27 mouse cellular contexts compared by ENCODE assay signal in genomic region chr8:10303061-10303460, GRCm38 (mm10).
DNase-seq lines count a peak whose midpoint lies in the region; ATAC-seq and TF ChIP-seq lines count a peak whose summit lies in the region.
"Had no signal": no experiment of that assay in that cellular context is flagged by ENCODE, and none has a peak within 500 bp of the region (broad histone marks: within the 10 kb centered on the region; RNA-seq: fewer than 3 reads in every experiment).

No protein-coding gene starts in this region.

- H3K27ac ChIP-seq in forebrain, embryonic 14.5 days (ENCODE audit: low read depth, low read length), result no peak overlapping the region
- no peak overlapping the region for H3K27ac ChIP-seq in forebrain, embryonic 12.5 days
- H3K27ac ChIP-seq in heart, adult 2 months, result no peak overlapping the region
- H3K27ac ChIP-seq in olfactory bulb, adult 2 months (ENCODE audit: insufficient read depth, low read depth, low read length), result peak overlapping the region; percentile 20; the same call in 1 of the 2 replicates
- H3K27ac ChIP-seq: embryonic facial prominence, embryonic 10.5 days; embryonic facial prominence, embryonic 13.5 days; gastrocnemius, adult 2 months; heart, embryonic 10.5 days; heart, embryonic 13.5 days had no signal

- H3K36me3 ChIP-seq in forebrain, embryonic 14.5 days (ENCODE audit: control insufficient read depth, insufficient read depth, low read length), result no peaks in the 10 kb centered on the region
- H3K36me3 ChIP-seq in forebrain, embryonic 12.5 days (replicated peaks), result no peaks in the 10 kb centered on the region
- H3K36me3 ChIP-seq in heart, adult 2 months (ENCODE audit: control insufficient read depth, insufficient read depth, low read length), result no peaks in the 10 kb centered on the region
- H3K36me3 ChIP-seq: embryonic facial prominence, embryonic 10.5 days; embryonic facial prominence, embryonic 13.5 days; heart, embryonic 10.5 days; heart, embryonic 13.5 days had no signal

- ATAC-seq in forebrain, embryonic 14.5 days, result 0 out of 2 replicates have a peak, but pooled peaks have one; percentile 44
- ATAC-seq in forebrain, embryonic 12.5 days (ENCODE audit: low FRiP score), result no peak
- ATAC-seq: CD4-positive, CD25-positive, alpha-beta regulatory T cell, adult 4 months; intestine, postnatal 0 days had no signal

- TF ChIP-seq CTCF in heart, adult 2 months (IDR thresholded peaks at IDR 0.05), result no peak
- TF ChIP-seq CTCF in olfactory bulb, adult 2 months (IDR thresholded peaks at IDR 0.05; ENCODE audit: insufficient read depth, low read depth, low read length), result no peak

- TF ChIP-seq POLR2A in heart, adult 2 months (IDR thresholded peaks at IDR 0.05; ENCODE audit: insufficient read depth, low read depth, low read length), result no peak
- TF ChIP-seq POLR2A in olfactory bulb, adult 2 months (IDR thresholded peaks at IDR 0.05; ENCODE audit: insufficient read depth, low read depth, low read length), result no peak

- H3K4me3 ChIP-seq in forebrain, embryonic 14.5 days (ENCODE audit: low read depth, low read length), result no peak overlapping the region
- no peak overlapping the region for H3K4me3 ChIP-seq in forebrain, embryonic 12.5 days (replicated peaks)
- no peak overlapping the region for H3K4me3 ChIP-seq in heart, adult 2 months
- H3K4me3 ChIP-seq in olfactory bulb, adult 2 months (ENCODE audit: insufficient read depth, low read depth, low read length), result no peak overlapping the region
- H3K4me3 ChIP-seq: embryonic facial prominence, embryonic 10.5 days; embryonic facial prominence, embryonic 13.5 days; erythroblast, embryonic 14.5 days; gastrocnemius, adult 2 months; heart, embryonic 10.5 days; heart, embryonic 13.5 days had no signal

- intact Hi-C loops in heart, adult 2 months (cut with DNase I), result no loop called here
- intact Hi-C loops in left cerebral cortex, postnatal 4 days (cut with DNase I), result no loop called here
- intact Hi-C loops in left cerebral cortex, postnatal 25 days (cut with DNase I), result loop anchor here (5.0 kb wide), 1 partner anchor 326 kb away; the partner anchor contains the start of genes Abhd13 and Lig4

- H3K9me3 ChIP-seq in forebrain, embryonic 14.5 days (replicated peaks; ENCODE audit: control insufficient read depth, low read length), result no peaks in the 10 kb centered on the region
- no peaks in the 10 kb centered on the region for H3K9me3 ChIP-seq in forebrain, embryonic 12.5 days
- H3K9me3 ChIP-seq: embryonic facial prominence, embryonic 10.5 days; embryonic facial prominence, embryonic 13.5 days; heart, embryonic 10.5 days; heart, embryonic 13.5 days had no signal

- H3K27me3 ChIP-seq in forebrain, embryonic 14.5 days (replicated peaks; ENCODE audit: control insufficient read depth, insufficient read depth, low read length), result no peaks in the 10 kb centered on the region
- no peaks in the 10 kb centered on the region for H3K27me3 ChIP-seq in forebrain, embryonic 12.5 days
- H3K27me3 ChIP-seq in heart, adult 2 months (ENCODE audit: control insufficient read depth, insufficient read depth, low read length), result no peaks in the 10 kb centered on the region
- H3K27me3 ChIP-seq: embryonic facial prominence, embryonic 13.5 days; heart, embryonic 13.5 days had no signal

- H3K4me1 ChIP-seq in forebrain, embryonic 14.5 days (ENCODE audit: control insufficient read depth, insufficient read depth, low read length), result 0 out of 2 replicates have a peak, but pooled peaks cover 3% of the 10 kb centered on the region
- H3K4me1 ChIP-seq in forebrain, embryonic 12.5 days, result no peaks in the 10 kb centered on the region; the same call in 1 of the 2 replicates
- no peaks in the 10 kb centered on the region for H3K4me1 ChIP-seq in heart, adult 2 months (ENCODE audit: control insufficient read depth, insufficient read depth, low read length)
- peaks cover 15% of the 10 kb centered on the region for H3K4me1 ChIP-seq in olfactory bulb, adult 2 months (ENCODE audit: control insufficient read depth, insufficient read depth, low read length)
- H3K4me1 ChIP-seq: embryonic facial prominence, embryonic 10.5 days had no signal

- TF ChIP-seq EP300 in heart, adult 2 months (IDR thresholded peaks at IDR 0.05; ENCODE audit: insufficient read depth, low read depth, low read length), result no peak

- WGBS in forebrain, embryonic 14.5 days, result 71% methylated on average over 4 of the region's 4 CpGs
- 79% methylated on average over 4 of the region's 4 CpGs for WGBS in forebrain, embryonic 12.5 days
- 88% methylated on average over 4 of the region's 4 CpGs for WGBS in heart, adult 2 months
- WGBS in olfactory bulb, adult 2 months, result 74% methylated on average over 4 of the region's 4 CpGs

- no peak overlapping the region for H3K9ac ChIP-seq in forebrain, embryonic 14.5 days (ENCODE audit: low read length)
- H3K9ac ChIP-seq in forebrain, embryonic 12.5 days, result no peak overlapping the region
- H3K9ac ChIP-seq in heart, adult 2 months (ENCODE audit: low read depth, low read length), result no peak overlapping the region
- H3K9ac ChIP-seq: embryonic facial prominence, embryonic 13.5 days; heart, embryonic 13.5 days had no signal

- H3K4me2 ChIP-seq in forebrain, embryonic 14.5 days (ENCODE audit: low read length), result no peak overlapping the region
- no peak overlapping the region for H3K4me2 ChIP-seq in forebrain, embryonic 12.5 days
- H3K4me2 ChIP-seq: embryonic facial prominence, embryonic 13.5 days; heart, embryonic 13.5 days had no signal

- H3K79me2 ChIP-seq in heart, adult 2 months (replicated peaks; ENCODE audit: control insufficient read depth, insufficient read depth, low read length), result no peaks in the 10 kb centered on the region

- DNase-seq in forebrain, embryonic 14.5 days (ENCODE audit: low spot score), result peak; percentile 41
- DNase-seq in heart, adult 11 months, result peak; percentile 36
- no peak for DNase-seq in heart, adult 2 months
- peak; percentile 10 for DNase-seq in left cerebral cortex, postnatal 4 days
- no peak for DNase-seq in left cerebral cortex, postnatal 25 days (ENCODE audit: low spot score in 2 of 2)
- DNase-seq in layer of hippocampus, postnatal 14 days (ENCODE audit: low spot score in 2 of 2), result no peak
- DNase-seq: adrenal gland, adult 2 months; adrenal gland, postnatal 14 days; cerebellum, adult 2 months; cerebellum, adult 9-11 months; cerebellum, postnatal 36 days; embryo, embryonic 11 days; gastrocnemius, adult 2 months; gastrocnemius, postnatal 14 days; heart, adult 18-20 months; heart, postnatal 14 days; heart, postnatal 4 days; kidney, adult 2 months had no signal

Comparison
In these comparisons a context has a peak if more than half of its experiments do, and no peak if none do; other contexts are left out.
1. DNase-seq: peak in forebrain, embryonic 14.5 days (single experiment), heart, adult 11 months (single experiment) and left cerebral cortex, postnatal 4 days (single experiment); none in heart, adult 2 months (0 of 2), left cerebral cortex, postnatal 25 days (0 of 2) and layer of hippocampus, postnatal 14 days (0 of 2).